Mouse (Mus musculus): ENCODE results near the gene Tspan12.

DNA sequence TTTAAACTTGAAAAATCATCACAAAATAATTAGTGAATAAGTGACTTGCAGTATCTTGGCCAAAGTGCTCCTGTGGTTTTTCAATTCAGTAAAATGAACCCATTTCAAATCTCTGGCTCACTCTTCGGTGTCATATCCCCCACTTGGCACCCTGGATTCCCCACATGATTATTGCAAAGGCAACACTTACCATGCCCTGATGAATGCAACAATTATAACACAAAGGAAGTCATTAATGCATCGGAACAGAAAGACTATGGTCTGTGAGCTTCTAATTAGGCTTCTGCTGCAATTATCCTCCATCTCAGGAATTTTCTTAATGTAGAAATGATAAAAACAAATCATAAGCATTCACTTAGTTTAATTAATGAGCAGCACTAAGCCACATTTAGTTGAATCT is 9.0 kb upstream of the Tspan12 start:
- no peak for TF ChIP-seq POLR2A (IDR thresholded peaks at IDR 0.05; ENCODE audit: extremely low read depth, insufficient read depth, low read length)
- TF ChIP-seq CTCF (IDR thresholded peaks at IDR 0.05; ENCODE audit: low read depth, low read length), result no peak
